Mouse (Mus musculus) heart, adult 2 months (tissue): ENCODE data around the gene Gtf2f2. TPM values are rescaled to one million over a fixed set of nuclear protein-coding genes. Genes with fewer than 3 reads are reported as not detected.

Experiments used
- DNase-seq, 2 experiments: peaks; one replicate each; pipeline ENCODE4 v3.0.0; 2021
- H3K27ac ChIP-seq: fragments of 200-600 bp; 2 replicates; pipeline ENCODE4 v1.8.1; 2022
- H3K27me3 ChIP-seq: fragments of 200-500 bp; 2 replicates; pipeline ENCODE4 v1.6.1; 2012; ENCODE audit warnings: mild to moderate bottlenecking, low read length, inconsistent platforms, mixed read lengths; ENCODE audit not compliant: control insufficient read depth, insufficient read depth
- H3K36me3 ChIP-seq: fragments of 200-500 bp; 2 replicates; pipeline ENCODE4 v1.6.1; 2012; ENCODE audit warnings: low read length, inconsistent platforms; ENCODE audit not compliant: control insufficient read depth, insufficient read depth
- H3K4me1 ChIP-seq: fragments of 200-500 bp; 2 replicates; pipeline ENCODE4 v1.6.1; 2011; ENCODE audit warnings: low read length; ENCODE audit not compliant: control insufficient read depth, insufficient read depth
- H3K4me3 ChIP-seq: fragments of 200-600 bp; 2 replicates; pipeline ENCODE4 v1.8.1; 2022
- H3K79me2 ChIP-seq: fragments of 200-500 bp; replicated peaks from 2 replicates; pipeline ENCODE4 v1.6.1; 2012; ENCODE audit warnings: mild to moderate bottlenecking, inconsistent platforms, low read length, moderate library complexity, mixed read lengths; ENCODE audit not compliant: control insufficient read depth, insufficient read depth
- H3K9ac ChIP-seq: fragments of 200-500 bp; 2 replicates; pipeline ENCODE4 v1.6.1; 2012; ENCODE audit warnings: low read depth, mild to moderate bottlenecking, control low read depth, inconsistent platforms, low read length, mixed read lengths
- CTCF ChIP-seq: fragments of 200-600 bp; IDR thresholded peaks from 2 replicates; pipeline ENCODE4 v1.8.1; 2022; ENCODE audit warnings: antibody characterized with exemption, mild to moderate bottlenecking, moderate library complexity
- EP300 ChIP-seq: fragments of 200-500 bp; IDR thresholded peaks from 2 replicates; pipeline ENCODE4 v1.6.1; 2011; ENCODE audit warnings: low read depth, low read length, control low read depth; ENCODE audit not compliant: insufficient read depth
- POLR2A ChIP-seq: fragments of 200-500 bp; IDR thresholded peaks from 2 replicates; pipeline ENCODE4 v1.6.1; 2011; ENCODE audit warnings: mild to moderate bottlenecking, low read depth, low read length, control low read depth; ENCODE audit not compliant: insufficient read depth
- WGBS: fragments of 180-500 bp; shearing (Covaris S2); methylation state at CpG from one replicate; pipeline ENCODE4 v1.1.7; 2018; 5-methylcytosine and 5-hydroxymethylcytosine counted together
- intact Hi-C: fragments of 180-260 bp; cut with DNase I; formaldehyde crosslinking; loops from one replicate; pipeline ENCODE4 v1.15.1; 2025
- polyA plus RNA-seq: library from polyadenylated mRNA; depleted of rRNA; stranded (reverse); fragments of >200 nt; gene quantifications from 2 replicates; pipeline ENCODE4 v1.2.3, GENCODE M21; 2012
- total RNA-seq, 2 experiments: library from RNA; stranded (reverse); gene quantifications; 2 replicates each; pipeline ENCODE4 v1.2.3; 2021

The Gtf2f2 gene
- total and polyA plus RNA-seq, 3 experiments = 2.6 to 12.3 (median 10.2) TPM

- Histone ChIP-seq H3K27me3 (no peaks in the 10 kb centered on the region), H3K79me2 (no peaks in the 10 kb centered on the region), H3K4me3 (no peak overlapping the region), H3K36me3 (no peaks in the 10 kb centered on the region), H3K4me1 (peaks cover 9% of the 10 kb centered on the region), H3K27ac (peak overlapping the region; percentile 85), H3K9ac (no peak overlapping the region)
- TF ChIP-seq POLR2A (peak; percentile 27; the same call in 1 of the 2 replicates), EP300 (peak; percentile 97), CTCF (no peak)
- DNase-seq = peak; percentile 64 to 86
- WGBS = 16% methylated on average over 7 of the region's 7 CpGs
- intact Hi-C loops = loop anchor here (1.0 kb wide), 1 partner anchor 18 kb away; the partner anchor contains the start of gene Tpt1
Measured at GRCm38 (mm10) chr14:75863549-75864409, 146.9 kb downstream of the Gtf2f2 start.

- Histone ChIP-seq H3K36me3 (no peaks in the 10 kb centered on the region), H3K79me2 (no peaks in the 10 kb centered on the region), H3K4me1 (peaks cover 9% of the 10 kb centered on the region), H3K27me3 (no peaks in the 10 kb centered on the region), H3K9ac (no peak overlapping the region), H3K4me3 (no peak overlapping the region), H3K27ac (peak overlapping the region; percentile 85)
- no peak for DNase-seq
- intact Hi-C loops = loop anchor here (1.0 kb wide), 1 partner anchor 17 kb away; the partner anchor contains the start of gene Tpt1
- 65% methylated on average over 6 of the region's 6 CpGs for WGBS
- TF ChIP-seq CTCF (no peak), POLR2A (no peak), EP300 (no peak)
Measured at GRCm38 (mm10) chr14:75862701-75863100, 148.0 kb downstream of the Gtf2f2 start.

- Histone ChIP-seq H3K79me2 (no peaks in the 10 kb centered on the region), H3K27ac (no peak overlapping the region), H3K4me1 (peaks cover 9% of the 10 kb centered on the region), H3K27me3 (no peaks in the 10 kb centered on the region), H3K9ac (no peak overlapping the region), H3K4me3 (no peak overlapping the region), H3K36me3 (no peaks in the 10 kb centered on the region)
- TF ChIP-seq POLR2A (no peak), EP300 (no peak), CTCF (no peak)
- intact Hi-C loops = no loop called here
- 88% methylated on average over 2 of the region's 2 CpGs for WGBS
- no peak for DNase-seq
Measured at GRCm38 (mm10) chr14:75859619-75860018, 151.0 kb downstream of the Gtf2f2 start.

GRCm38 (mm10) chr14:75858181-75858580 lies 152.5 kb downstream of the Gtf2f2 start:
- no peak overlapping the region for H3K27ac ChIP-seq
- H3K79me2 ChIP-seq = no peaks in the 10 kb centered on the region
- H3K4me3 ChIP-seq = no peak overlapping the region
- intact Hi-C loops = no loop called here
- no peak overlapping the region for H3K9ac ChIP-seq
- DNase-seq = no peak
- H3K4me1 ChIP-seq = peaks cover 3% of the 10 kb centered on the region; the same call in 1 of the 2 replicates
- no peak for TF ChIP-seq EP300
- no peak for TF ChIP-seq CTCF
- no peak for TF ChIP-seq POLR2A
- no peaks in the 10 kb centered on the region for H3K36me3 ChIP-seq
- 39% methylated on average over 2 of the region's 2 CpGs for WGBS
- H3K27me3 ChIP-seq = no peaks in the 10 kb centered on the region

- Histone ChIP-seq H3K27ac (no peak overlapping the region), H3K36me3 (no peaks in the 10 kb centered on the region), H3K4me1 (no peaks in the 10 kb centered on the region), H3K27me3 (no peaks in the 10 kb centered on the region), H3K79me2 (no peaks in the 10 kb centered on the region), H3K9ac (no peak overlapping the region), H3K4me3 (no peak overlapping the region)
- TF ChIP-seq CTCF (no peak), POLR2A (no peak), EP300 (no peak)
- 61% methylated on average over 16 of the region's 17 CpGs for WGBS
- intact Hi-C loops = no loop called here
- DNase-seq = no peak
Measured at GRCm38 (mm10) chr14:75855263-75855992, 155.2 kb downstream of the Gtf2f2 start.

GRCm38 (mm10) chr14:75852016-75852415 lies 158.6 kb downstream of the Gtf2f2 start:
- Histone ChIP-seq H3K79me2 (no peaks in the 10 kb centered on the region), H3K4me3 (no peak overlapping the region), H3K27ac (no peak overlapping the region), H3K27me3 (no peaks in the 10 kb centered on the region), H3K9ac (no peak overlapping the region), H3K4me1 (peaks cover 4% of the 10 kb centered on the region), H3K36me3 (peaks cover 25% of the 10 kb centered on the region)
- 77% methylated on average over 5 of the region's 5 CpGs for WGBS
- TF ChIP-seq CTCF = no peak
- no peak for TF ChIP-seq EP300
- no peak for TF ChIP-seq POLR2A
- intact Hi-C loops = no loop called here
- no peak for DNase-seq
